Mouse (Mus musculus): ENCODE data around the gene Slc9a8. TPM values are rescaled to one million over a fixed set of nuclear protein-coding genes. Genes with fewer than 3 reads are reported as not detected.
"Not testable (repeated sequence)": the region's sequence is repeated elsewhere in the genome, so short reads cannot be mapped to it uniquely, and the experiment has no call there.

Slc9a8 gene
- 38.8 and 56.3 TPM in 2 replicates for total RNA-seq (2017)

GRCm38 (mm10) chr2:167421330-167422149 is at the start of gene Slc9a8:
Gene Slc9a8, plus strand, starts transcription at chr2:167421712.
- ATAC-seq (replicated peaks in 1 of 2; ENCODE audit: insufficient read depth in 1 of 2, low FRiP score in 2 of 2, low TSS enrichment in 1 of 2, low read depth in 1 of 2, poor library complexity in 2 of 2, severe bottlenecking in 2 of 2), result peak; percentile 74 to 75

- no peak for ATAC-seq (replicated peaks in 1 of 2; ENCODE audit: insufficient read depth in 1 of 2, low FRiP score in 2 of 2, low TSS enrichment in 1 of 2, low read depth in 1 of 2, poor library complexity in 2 of 2, severe bottlenecking in 2 of 2)
These were observed 48.2 kb upstream of the Slc9a8 start for GRCm38 (mm10) chr2:167373266-167373665.

GRCm38 (mm10) chr2:167374191-167374805 is 47.2 kb upstream of the Slc9a8 start:
- ATAC-seq (replicated peaks in 1 of 2; ENCODE audit: insufficient read depth in 1 of 2, low FRiP score in 2 of 2, low TSS enrichment in 1 of 2, low read depth in 1 of 2, poor library complexity in 2 of 2, severe bottlenecking in 2 of 2), result no peak

GRCm38 (mm10) chr2:167375135-167375534 is 46.4 kb upstream of the Slc9a8 start:
- peak; percentile 60 to 70 for ATAC-seq (replicated peaks in 1 of 2; ENCODE audit: insufficient read depth in 1 of 2, low FRiP score in 2 of 2, low TSS enrichment in 1 of 2, low read depth in 1 of 2, poor library complexity in 2 of 2, severe bottlenecking in 2 of 2)

- no peak for ATAC-seq (replicated peaks in 1 of 2; ENCODE audit: insufficient read depth in 1 of 2, low FRiP score in 2 of 2, low TSS enrichment in 1 of 2, low read depth in 1 of 2, poor library complexity in 2 of 2, severe bottlenecking in 2 of 2)
These were observed 45.8 kb upstream of the Slc9a8 start for GRCm38 (mm10) chr2:167375688-167376087.

GRCm38 (mm10) chr2:167376160-167376564 is 45.4 kb upstream of the Slc9a8 start:
- no peak for ATAC-seq (replicated peaks in 1 of 2; ENCODE audit: insufficient read depth in 1 of 2, low FRiP score in 2 of 2, low TSS enrichment in 1 of 2, low read depth in 1 of 2, poor library complexity in 2 of 2, severe bottlenecking in 2 of 2)

GRCm38 (mm10) chr2:167377697-167378096 is 43.8 kb upstream of the Slc9a8 start:
- 0 out of 4 replicates have a peak, but pooled peaks of 1 of the 2 experiments have one; percentile 14 for ATAC-seq (replicated peaks in 1 of 2; ENCODE audit: insufficient read depth in 1 of 2, low FRiP score in 2 of 2, low TSS enrichment in 1 of 2, low read depth in 1 of 2, poor library complexity in 2 of 2, severe bottlenecking in 2 of 2)

GRCm38 (mm10) chr2:167378972-167379371 is 42.5 kb upstream of the Slc9a8 start:
- ATAC-seq (replicated peaks in 1 of 2; ENCODE audit: insufficient read depth in 1 of 2, low FRiP score in 2 of 2, low TSS enrichment in 1 of 2, low read depth in 1 of 2, poor library complexity in 2 of 2, severe bottlenecking in 2 of 2), result no peak

- ATAC-seq (replicated peaks in 1 of 2; ENCODE audit: insufficient read depth in 1 of 2, low FRiP score in 2 of 2, low TSS enrichment in 1 of 2, low read depth in 1 of 2, poor library complexity in 2 of 2, severe bottlenecking in 2 of 2), result no peak
These were observed 40.8 kb upstream of the Slc9a8 start for GRCm38 (mm10) chr2:167380615-167381285.

GRCm38 (mm10) chr2:167381596-167381995 is 39.9 kb upstream of the Slc9a8 start:
- peak; percentile 79 to 81 for ATAC-seq (replicated peaks in 1 of 2; ENCODE audit: insufficient read depth in 1 of 2, low FRiP score in 2 of 2, low TSS enrichment in 1 of 2, low read depth in 1 of 2, poor library complexity in 2 of 2, severe bottlenecking in 2 of 2)

- 0 out of 4 replicates have a peak, but pooled peaks of 1 of the 2 experiments have one; percentile 8 for ATAC-seq (replicated peaks in 1 of 2; ENCODE audit: insufficient read depth in 1 of 2, low FRiP score in 2 of 2, low TSS enrichment in 1 of 2, low read depth in 1 of 2, poor library complexity in 2 of 2, severe bottlenecking in 2 of 2)
These were observed 39.1 kb upstream of the Slc9a8 start for GRCm38 (mm10) chr2:167382389-167382788.

- peak in 1 of 2 experiments; percentile 54; a peak in 2 of 4 replicates for ATAC-seq (replicated peaks in 1 of 2; ENCODE audit: insufficient read depth in 1 of 2, low FRiP score in 2 of 2, low TSS enrichment in 1 of 2, low read depth in 1 of 2, poor library complexity in 2 of 2, severe bottlenecking in 2 of 2)
These were observed 37.8 kb upstream of the Slc9a8 start for GRCm38 (mm10) chr2:167383666-167384083.

GRCm38 (mm10) chr2:167386456-167386855 is 35.1 kb upstream of the Slc9a8 start:
- no peak for ATAC-seq (replicated peaks in 1 of 2; ENCODE audit: insufficient read depth in 1 of 2, low FRiP score in 2 of 2, low TSS enrichment in 1 of 2, low read depth in 1 of 2, poor library complexity in 2 of 2, severe bottlenecking in 2 of 2)

- no peak for ATAC-seq (replicated peaks in 1 of 2; ENCODE audit: insufficient read depth in 1 of 2, low FRiP score in 2 of 2, low TSS enrichment in 1 of 2, low read depth in 1 of 2, poor library complexity in 2 of 2, severe bottlenecking in 2 of 2)
These were observed 34.5 kb upstream of the Slc9a8 start for GRCm38 (mm10) chr2:167386998-167387397.

- ATAC-seq (replicated peaks in 1 of 2; ENCODE audit: insufficient read depth in 1 of 2, low FRiP score in 2 of 2, low TSS enrichment in 1 of 2, low read depth in 1 of 2, poor library complexity in 2 of 2, severe bottlenecking in 2 of 2), result peak in 1 of 2 experiments; percentile 25; a peak in 1 of 4 replicates
These were observed 27.1 kb upstream of the Slc9a8 start for GRCm38 (mm10) chr2:167394426-167394825.

- ATAC-seq (replicated peaks in 1 of 2; ENCODE audit: insufficient read depth in 1 of 2, low FRiP score in 2 of 2, low TSS enrichment in 1 of 2, low read depth in 1 of 2, poor library complexity in 2 of 2, severe bottlenecking in 2 of 2), result not testable (repeated sequence)
These were observed 25.1 kb upstream of the Slc9a8 start for GRCm38 (mm10) chr2:167396420-167396819.

GRCm38 (mm10) chr2:167399012-167399411 is 22.5 kb upstream of the Slc9a8 start:
- no peak for ATAC-seq (replicated peaks in 1 of 2; ENCODE audit: insufficient read depth in 1 of 2, low FRiP score in 2 of 2, low TSS enrichment in 1 of 2, low read depth in 1 of 2, poor library complexity in 2 of 2, severe bottlenecking in 2 of 2)

- no peak for ATAC-seq (replicated peaks in 1 of 2; ENCODE audit: insufficient read depth in 1 of 2, low FRiP score in 2 of 2, low TSS enrichment in 1 of 2, low read depth in 1 of 2, poor library complexity in 2 of 2, severe bottlenecking in 2 of 2)
These were observed 21.9 kb upstream of the Slc9a8 start for GRCm38 (mm10) chr2:167399646-167400045.
